Mouse (Mus musculus) limb, embryonic 11.5 days (tissue): ENCODE measurements around the gene Slamf7. TPM values are rescaled to one million over a fixed set of nuclear protein-coding genes. Genes with fewer than 3 reads are reported as not detected.

ENCODE experiments used
- ATAC-seq: fragments of 200-750 bp; cut with Nextera tagmentation; 2 replicates; pipeline ENCODE4 v1.8.0; 2017; ENCODE audit warnings: low read depth; ENCODE audit not compliant: insufficient number of reproducible peaks, low FRiP score, low TSS enrichment
- DNase-seq: peaks from one replicate; pipeline ENCODE4 v3.0.0-alpha.2; 2015; ENCODE audit warnings: low spot score
- H3K27ac ChIP-seq: fragments of 300-500 bp; sonication (generic); replicated peaks from 2 replicates; pipeline ENCODE4 v1.5.1; 2014; ENCODE audit warnings: low read depth, mild to moderate bottlenecking, low read length
- H3K27me3 ChIP-seq: fragments of 300-500 bp; sonication (generic); 2 replicates; pipeline ENCODE4 v1.6.1; 2014; ENCODE audit warnings: mild to moderate bottlenecking, low read length, mixed read lengths; ENCODE audit not compliant: control insufficient read depth, insufficient read depth
- H3K36me3 ChIP-seq: fragments of 300-500 bp; sonication (generic); 2 replicates; pipeline ENCODE4 v1.6.1; 2014; ENCODE audit warnings: mild to moderate bottlenecking, low read length, moderate library complexity, mixed read lengths; ENCODE audit not compliant: control insufficient read depth, insufficient read depth
- H3K4me1 ChIP-seq: fragments of 300-500 bp; sonication (generic); 2 replicates; pipeline ENCODE4 v1.6.1; 2014; ENCODE audit warnings: low read length, mixed read lengths; ENCODE audit not compliant: control insufficient read depth, insufficient read depth
- H3K4me2 ChIP-seq: fragments of 300-500 bp; sonication (generic); 2 replicates; pipeline ENCODE4 v1.6.1; 2014; ENCODE audit warnings: low read depth, mild to moderate bottlenecking, moderate library complexity; ENCODE audit not compliant: severe bottlenecking
- H3K4me3 ChIP-seq: fragments of 300-500 bp; sonication (generic); 2 replicates; pipeline ENCODE4 v1.5.1; 2014; ENCODE audit warnings: low read depth, low read length
- H3K9ac ChIP-seq: fragments of 300-500 bp; sonication (generic); 2 replicates; pipeline ENCODE4 v1.6.1; 2014; ENCODE audit warnings: mild to moderate bottlenecking, low read length
- H3K9me3 ChIP-seq: fragments of 300-500 bp; sonication (generic); 2 replicates; pipeline ENCODE4 v1.6.1; 2016; ENCODE audit warnings: low read length; ENCODE audit not compliant: control insufficient read depth
- WGBS: fragments of 180-500 bp; shearing (Covaris S2); extraction: QIAGEN DNeasy Blood & Tissue Kit; methylation state at CpG from one replicate; pipeline ENCODE4 v1.1.7; 2014; 5-methylcytosine and 5-hydroxymethylcytosine counted together
- polyA plus RNA-seq: library from polyadenylated mRNA; unstranded; fragments of >200 nt; fragmentation: Nextera tagmentation; extraction: Ambion mirVana; gene quantifications from 2 replicates; pipeline ENCODE4 v1.2.1, GENCODE M21; 2014

Gene Slamf7
- not detected in 2 replicates for polyA plus RNA-seq

GRCm38 (mm10) chr1:171652734-171653133 lies at the start of gene Slamf7:
Slamf7 (minus strand) TSS chr1:171653035.
- H3K4me1 ChIP-seq = no peaks in the 10 kb centered on the region
- H3K27me3 ChIP-seq = no peaks in the 10 kb centered on the region
- no peak within 1 kb of the TSS for H3K4me2 ChIP-seq
- H3K9me3 ChIP-seq = no peaks in the 10 kb centered on the region
- H3K27ac ChIP-seq = no peak within 1 kb of the TSS
- no peaks in the 10 kb centered on the region for H3K36me3 ChIP-seq
- DNase-seq (no peak), ATAC-seq (no peak)
- no peak within 1 kb of the TSS for H3K4me3 ChIP-seq
- no peak within 1 kb of the TSS for H3K9ac ChIP-seq
- WGBS = 78% methylated on average over 5 of the region's 5 CpGs

GRCm38 (mm10) chr1:171698983-171699382 lies 46.1 kb upstream of the Slamf7 start:
- Histone ChIP-seq H3K36me3 (no peaks in the 10 kb centered on the region), H3K4me2 (no peak overlapping the region), H3K27ac (no peak overlapping the region), H3K9me3 (no peaks in the 10 kb centered on the region), H3K4me1 (no peaks in the 10 kb centered on the region), H3K4me3 (no peak overlapping the region), H3K9ac (no peak overlapping the region), H3K27me3 (no peaks in the 10 kb centered on the region)
- 17% methylated on average over 6 of the region's 6 CpGs for WGBS
- DNase-seq = peak; percentile 64
- 0 out of 2 replicates have a peak, but pooled peaks have one; percentile 21 for ATAC-seq

- no peak for DNase-seq
- no peaks in the 10 kb centered on the region for H3K36me3 ChIP-seq
- WGBS = 83% methylated on average over 1 of the region's 1 CpGs
- H3K4me3 ChIP-seq = no peak overlapping the region
- no peak overlapping the region for H3K27ac ChIP-seq
- no peak for ATAC-seq
- no peak overlapping the region for H3K9ac ChIP-seq
- H3K4me1 ChIP-seq = no peaks in the 10 kb centered on the region
- no peak overlapping the region for H3K4me2 ChIP-seq
- H3K27me3 ChIP-seq = no peaks in the 10 kb centered on the region
- H3K9me3 ChIP-seq = no peaks in the 10 kb centered on the region
Observed at GRCm38 (mm10) chr1:171693918-171694317, 41.1 kb upstream of the Slamf7 start.

GRCm38 (mm10) chr1:171687320-171687719 lies 34.5 kb upstream of the Slamf7 start:
- Histone ChIP-seq H3K9me3 (no peaks in the 10 kb centered on the region), H3K36me3 (no peaks in the 10 kb centered on the region), H3K4me2 (no peak overlapping the region), H3K4me3 (no peak overlapping the region), H3K27ac (no peak overlapping the region), H3K4me1 (no peaks in the 10 kb centered on the region), H3K9ac (no peak overlapping the region), H3K27me3 (no peaks in the 10 kb centered on the region)
- DNase-seq (no peak), ATAC-seq (no peak)
- WGBS = 85% methylated on average over 4 of the region's 4 CpGs

GRCm38 (mm10) chr1:171684923-171685322 lies 32.1 kb upstream of the Slamf7 start:
- Histone ChIP-seq H3K9me3 (no peaks in the 10 kb centered on the region), H3K27me3 (no peaks in the 10 kb centered on the region), H3K36me3 (no peaks in the 10 kb centered on the region), H3K9ac (no peak overlapping the region), H3K4me3 (no peak overlapping the region), H3K4me2 (no peak overlapping the region), H3K4me1 (no peaks in the 10 kb centered on the region), H3K27ac (no peak overlapping the region)
- ATAC-seq (no peak), DNase-seq (no peak)
- WGBS = 89% methylated on average over 9 of the region's 9 CpGs

- WGBS = 83% methylated on average over 14 of the region's 14 CpGs
- DNase-seq (no peak), ATAC-seq (no peak)
- no peaks in the 10 kb centered on the region for H3K9me3 ChIP-seq
- no peak within 1 kb of the TSS for H3K27ac ChIP-seq
- no peaks in the 10 kb centered on the region for H3K4me1 ChIP-seq
- H3K27me3 ChIP-seq = no peaks in the 10 kb centered on the region
- no peak within 1 kb of the TSS for H3K4me2 ChIP-seq
- no peak within 1 kb of the TSS for H3K4me3 ChIP-seq
- H3K36me3 ChIP-seq = no peaks in the 10 kb centered on the region
- H3K9ac ChIP-seq = no peak within 1 kb of the TSS
Observed at GRCm38 (mm10) chr1:171681531-171682299, 28.9 kb upstream of the Slamf7 start, which contains the start of gene Cd48. Cd48 (plus strand) TSS chr1:171682009.

GRCm38 (mm10) chr1:171681009-171681408 lies 28.2 kb upstream of the Slamf7 start:
- 84% methylated on average over 7 of the region's 7 CpGs for WGBS
- Histone ChIP-seq H3K9ac (no peak overlapping the region), H3K9me3 (no peaks in the 10 kb centered on the region), H3K27me3 (no peaks in the 10 kb centered on the region), H3K36me3 (no peaks in the 10 kb centered on the region), H3K4me3 (no peak overlapping the region), H3K4me1 (no peaks in the 10 kb centered on the region), H3K4me2 (no peak overlapping the region), H3K27ac (no peak overlapping the region)
- DNase-seq = no peak
- ATAC-seq = no peak

- H3K4me2 ChIP-seq = no peak overlapping the region
- H3K9me3 ChIP-seq = no peaks in the 10 kb centered on the region
- no peaks in the 10 kb centered on the region for H3K27me3 ChIP-seq
- H3K4me1 ChIP-seq = no peaks in the 10 kb centered on the region
- no peaks in the 10 kb centered on the region for H3K36me3 ChIP-seq
- H3K4me3 ChIP-seq = no peak overlapping the region
- H3K9ac ChIP-seq = no peak overlapping the region
- no peak for DNase-seq
- no peak overlapping the region for H3K27ac ChIP-seq
- WGBS = 70% methylated on average over 1 of the region's 1 CpGs
- ATAC-seq = no peak
Observed at GRCm38 (mm10) chr1:171677721-171678120, 24.9 kb upstream of the Slamf7 start.
